ENCODE assay signal across 15 mouse cellular contexts in genomic region chr15:62353786-62354185, GRCm38 (mm10).
"Had no signal": no experiment of that assay in that cellular context is flagged by ENCODE, and none has a peak within 500 bp of the region (broad histone marks: within the 10 kb centered on the region; RNA-seq: fewer than 3 reads in every experiment).

No protein-coding gene starts in this region.

- H3K9me3 ChIP-seq: limb, embryonic 15.5 days; liver, embryonic 12.5 days; lung, embryonic 15.5 days; midbrain, embryonic 13.5 days; neural tube, embryonic 15.5 days; stomach, embryonic 15.5 days had no signal

- H3K4me1 ChIP-seq: limb, embryonic 15.5 days; lung, embryonic 15.5 days; midbrain, embryonic 13.5 days; neural tube, embryonic 15.5 days; stomach, embryonic 15.5 days had no signal

- H3K36me3 ChIP-seq: limb, embryonic 15.5 days; liver, embryonic 12.5 days; lung, embryonic 15.5 days; midbrain, embryonic 13.5 days; neural tube, embryonic 15.5 days; stomach, embryonic 15.5 days had no signal

- H3K27me3 ChIP-seq: limb, embryonic 15.5 days; liver, embryonic 12.5 days; lung, embryonic 15.5 days; midbrain, embryonic 13.5 days; neural tube, embryonic 15.5 days; stomach, embryonic 15.5 days had no signal

- DNase-seq: kidney, adult 9 months; kidney, postnatal 36 days; layer of hippocampus, adult 9-11 months; layer of hippocampus, postnatal 36 days; lung, postnatal 14 days; retina, postnatal 1 day; right cerebral cortex, postnatal 14 days had no signal

- H3K4me3 ChIP-seq: limb, embryonic 15.5 days; liver, embryonic 12.5 days; lung, embryonic 15.5 days; midbrain, embryonic 13.5 days; myocyte; neural tube, embryonic 15.5 days; stomach, embryonic 15.5 days had no signal

- H3K4me2 ChIP-seq: limb, embryonic 15.5 days; liver, embryonic 12.5 days; lung, embryonic 15.5 days; midbrain, embryonic 13.5 days; neural tube, embryonic 15.5 days; stomach, embryonic 15.5 days had no signal

- ATAC-seq: liver, embryonic 12.5 days; midbrain, embryonic 13.5 days had no signal

- H3K9ac ChIP-seq: limb, embryonic 15.5 days; liver, embryonic 12.5 days; lung, embryonic 15.5 days; midbrain, embryonic 13.5 days; neural tube, embryonic 15.5 days; stomach, embryonic 15.5 days had no signal

- H3K27ac ChIP-seq: kidney, postnatal 0 days; limb, embryonic 15.5 days; liver, embryonic 12.5 days; lung, embryonic 15.5 days; midbrain, embryonic 13.5 days; neural tube, embryonic 15.5 days; stomach, embryonic 15.5 days had no signal
